Mouse (Mus musculus): ENCODE results near the gene Catip.

- no peak for TF ChIP-seq CTCF (IDR thresholded peaks at IDR 0.05; ENCODE audit: extremely low read depth, insufficient read depth, low read length)
- no peak for TF ChIP-seq POLR2A (IDR thresholded peaks at IDR 0.05; ENCODE audit: extremely low read depth, insufficient read depth, low read length)
Observed at GRCm38 (mm10) chr1:74314796-74315195, 47.1 kb upstream of the Catip start.
